Mouse (Mus musculus) liver, embryonic 11.5 days (tissue): ENCODE results near the gene Fasn. TPM values are rescaled to one million over a fixed set of nuclear protein-coding genes. Genes with fewer than 3 reads are reported as not detected.
"Not testable (repeated sequence)": the region's sequence is repeated elsewhere in the genome, so short reads cannot be mapped to it uniquely, and the experiment has no call there.

Source experiments
- ATAC-seq: fragments of 200-750 bp; cut with Nextera tagmentation; replicated peaks from 2 replicates; pipeline ENCODE4 v1.8.0; 2017; ENCODE audit warnings: moderate number of reproducible peaks, mild to moderate bottlenecking, moderate TSS enrichment, moderate library complexity; ENCODE audit not compliant: low FRiP score
- DNase-seq: peaks from one replicate; pipeline ENCODE4 v3.0.0-alpha.2; 2017; ENCODE audit warnings: low spot score
- H3K27ac ChIP-seq: fragments of 300-500 bp; sonication (generic); 2 replicates; pipeline ENCODE4 v1.5.1; 2014; ENCODE audit warnings: mild to moderate bottlenecking, low read depth, low read length, control low read depth
- H3K27me3 ChIP-seq: fragments of 300-500 bp; sonication (generic); replicated peaks from 2 replicates; pipeline ENCODE4 v1.6.1; 2014; ENCODE audit warnings: low read length, mixed read lengths; ENCODE audit not compliant: control insufficient read depth, insufficient read depth
- H3K36me3 ChIP-seq: fragments of 300-500 bp; sonication (generic); 2 replicates; pipeline ENCODE4 v1.6.1; 2014; ENCODE audit warnings: mild to moderate bottlenecking, low read length, moderate library complexity, mixed read lengths; ENCODE audit not compliant: control insufficient read depth, insufficient read depth
- H3K4me1 ChIP-seq: fragments of 300-500 bp; sonication (generic); replicated peaks from 2 replicates; pipeline ENCODE4 v1.6.1; 2014; ENCODE audit warnings: low read length, mixed read lengths; ENCODE audit not compliant: control insufficient read depth, insufficient read depth
- H3K4me2 ChIP-seq: fragments of 300-500 bp; sonication (generic); 2 replicates; pipeline ENCODE4 v1.6.1; 2014; ENCODE audit warnings: mild to moderate bottlenecking, control low read depth, moderate library complexity
- H3K4me3 ChIP-seq: fragments of 300-500 bp; sonication (generic); 2 replicates; pipeline ENCODE4 v1.5.1; 2014; ENCODE audit warnings: low read depth, low read length, control low read depth
- H3K9ac ChIP-seq: fragments of 300-500 bp; sonication (generic); 2 replicates; pipeline ENCODE4 v1.6.1; 2014; ENCODE audit warnings: low read depth, low read length, control low read depth
- H3K9me3 ChIP-seq: fragments of 300-500 bp; sonication (generic); 2 replicates; pipeline ENCODE4 v1.6.1; 2016; ENCODE audit warnings: low read length, inconsistent platforms, mixed read lengths; ENCODE audit not compliant: control insufficient read depth
- WGBS: fragments of 180-500 bp; shearing (Covaris S2); extraction: QIAGEN DNeasy Blood & Tissue Kit; methylation state at CpG from one replicate; pipeline ENCODE4 v1.1.7; 2014; 5-methylcytosine and 5-hydroxymethylcytosine counted together
- polyA plus RNA-seq: library from polyadenylated mRNA; unstranded; fragments of >200 nt; fragmentation: Nextera tagmentation; extraction: Ambion mirVana; gene quantifications from 2 replicates; pipeline ENCODE4 v1.2.1, GENCODE M21; 2014

Fasn gene
- 71.3 and 80.0 TPM in 2 replicates for polyA plus RNA-seq

DNA sequence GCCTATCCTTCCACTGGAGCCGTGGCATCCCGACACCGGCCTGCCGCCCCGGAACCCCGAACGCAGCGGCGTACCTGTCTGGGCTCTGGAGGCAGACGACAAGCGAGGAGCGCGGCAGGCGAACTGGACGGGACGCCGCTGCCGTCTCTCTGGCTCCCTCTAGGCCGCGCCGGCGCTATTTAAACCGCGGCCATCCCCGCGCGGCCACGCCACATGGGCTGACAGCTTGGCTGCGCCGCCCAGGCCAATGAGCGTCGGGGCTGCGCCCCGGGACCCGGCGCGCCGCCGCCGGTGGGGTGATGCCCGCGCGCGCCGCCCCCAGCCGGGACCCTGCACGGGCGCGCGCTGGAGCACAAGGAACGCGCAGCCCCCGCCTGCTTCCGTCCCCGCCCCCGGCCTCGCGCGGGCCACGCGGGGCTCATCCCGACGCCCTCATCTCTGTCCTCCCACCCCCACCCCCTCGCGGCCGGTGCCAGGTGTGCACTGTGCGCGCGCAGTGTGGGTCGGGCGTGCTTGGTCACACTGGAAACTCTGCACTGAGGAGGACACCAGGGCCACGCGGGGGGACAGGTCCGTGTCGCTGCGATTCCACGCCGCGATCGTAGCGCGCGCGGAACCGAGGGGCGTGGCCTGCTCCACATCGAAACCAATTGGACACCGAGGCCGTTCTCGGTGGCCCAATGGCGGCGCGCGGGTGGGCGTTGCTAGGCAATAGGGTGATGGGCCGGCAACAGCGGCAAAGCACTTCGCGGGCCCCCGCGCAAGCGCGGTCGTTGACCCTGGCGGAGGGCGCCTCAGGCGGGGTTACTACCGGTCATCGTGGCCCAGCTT is at the start of gene Fasn:
Gene Fasn, minus strand, starts transcription at position 592 of the 831 bp plus-strand sequence.
- peak within 1 kb of the TSS; percentile 81 for H3K4me3 ChIP-seq
- WGBS, result under 1% methylated on average over 88 of the region's 109 CpGs
- ATAC-seq (peak; percentile 86), DNase-seq (peak; percentile 96)
- peak within 1 kb of the TSS; percentile 89 for H3K9ac ChIP-seq
- H3K4me1 ChIP-seq, result peaks cover 33% of the 10 kb centered on the region
- peaks cover 31% of the 10 kb centered on the region for H3K36me3 ChIP-seq
- peak within 1 kb of the TSS; percentile 89 for H3K4me2 ChIP-seq
- peak within 1 kb of the TSS; percentile 81 for H3K27ac ChIP-seq
- H3K27me3 ChIP-seq, result no peaks in the 10 kb centered on the region
- H3K9me3 ChIP-seq, result no peaks in the 10 kb centered on the region

DNA sequence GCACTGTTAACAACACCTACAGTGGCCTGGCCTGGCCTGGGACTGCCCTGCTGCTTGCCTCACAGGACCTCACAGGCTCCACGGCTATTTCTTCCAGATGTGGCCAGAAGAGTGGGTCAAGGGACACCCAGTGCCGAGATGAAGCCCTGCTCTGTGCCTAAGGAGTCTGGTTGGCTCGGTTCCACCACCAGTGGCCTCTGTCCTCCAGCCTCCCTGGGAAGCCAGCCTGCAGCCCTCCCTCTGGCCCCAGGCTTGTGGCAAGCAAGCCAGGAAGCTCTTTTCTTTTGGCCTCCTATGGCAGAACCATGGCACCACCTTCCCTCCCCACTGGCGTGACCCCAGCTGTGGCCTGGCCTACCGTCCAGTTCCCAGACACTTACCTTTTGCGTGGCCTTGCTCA is 48.9 kb upstream of the Fasn start:
- no peak for ATAC-seq
- no peak overlapping the region for H3K27ac ChIP-seq
- H3K9ac ChIP-seq, result 0 out of 2 replicates have a peak overlapping the region, but pooled peaks have one; percentile 6
- H3K4me2 ChIP-seq, result no peak overlapping the region
- H3K36me3 ChIP-seq, result no peaks in the 10 kb centered on the region
- H3K9me3 ChIP-seq, result no peaks in the 10 kb centered on the region
- no peak overlapping the region for H3K4me3 ChIP-seq
- DNase-seq, result no peak
- no peaks in the 10 kb centered on the region for H3K4me1 ChIP-seq
- no peaks in the 10 kb centered on the region for H3K27me3 ChIP-seq
- 86% methylated on average over 6 of the region's 6 CpGs for WGBS

DNA sequence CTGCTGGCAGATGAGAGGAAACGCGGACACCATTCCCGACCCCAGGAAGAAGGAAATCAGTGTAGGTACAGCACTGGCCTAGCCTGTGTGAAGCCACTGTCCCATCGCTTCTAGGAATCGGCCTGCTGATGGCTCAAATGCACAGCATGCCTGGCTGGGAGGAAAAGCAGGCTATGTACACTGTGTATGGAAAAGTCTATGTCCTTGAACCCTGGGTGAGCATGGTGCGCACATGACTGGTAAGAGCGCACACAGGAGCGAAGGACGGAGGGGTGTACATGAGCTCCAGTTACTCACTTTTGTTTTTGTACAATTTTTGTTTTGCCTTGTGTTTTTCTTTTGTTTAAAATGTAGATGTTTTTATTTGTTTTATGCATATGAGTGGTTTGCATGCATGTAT is 47.2 kb upstream of the Fasn start:
- Histone ChIP-seq H3K27ac (no peak overlapping the region), H3K4me3 (no peak overlapping the region), H3K9me3 (no peaks in the 10 kb centered on the region), H3K27me3 (no peaks in the 10 kb centered on the region), H3K9ac (no peak overlapping the region), H3K4me2 (no peak overlapping the region), H3K4me1 (no peaks in the 10 kb centered on the region), H3K36me3 (no peaks in the 10 kb centered on the region)
- no peak for ATAC-seq
- 88% methylated on average over 9 of the region's 9 CpGs for WGBS
- no peak for DNase-seq

DNA sequence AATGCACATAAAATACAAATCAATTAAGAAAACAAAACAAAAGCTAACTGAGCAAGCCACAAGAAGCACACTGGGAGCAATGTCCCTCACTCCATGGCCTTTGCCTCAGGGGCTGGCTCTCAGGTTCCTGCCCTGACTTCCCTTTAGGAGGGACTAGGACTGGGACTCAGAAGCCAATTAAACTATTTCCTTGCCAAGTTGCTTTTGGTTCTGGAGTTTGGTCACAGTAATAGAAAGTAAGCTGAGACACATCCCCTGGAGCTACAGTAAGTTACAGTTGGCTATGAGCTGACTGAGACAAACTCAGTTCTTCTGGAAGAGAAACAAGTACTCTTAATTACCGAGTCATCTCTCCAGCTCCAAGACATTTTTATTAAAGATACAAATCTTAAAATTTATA is 41.5 kb upstream of the Fasn start:
- no peak for ATAC-seq
- 89% methylated on average over 1 of the region's 1 CpGs for WGBS
- H3K4me3 ChIP-seq, result no peak overlapping the region
- no peak overlapping the region for H3K4me2 ChIP-seq
- H3K36me3 ChIP-seq, result no peaks in the 10 kb centered on the region
- no peak overlapping the region for H3K9ac ChIP-seq
- H3K9me3 ChIP-seq, result no peaks in the 10 kb centered on the region
- no peaks in the 10 kb centered on the region for H3K4me1 ChIP-seq
- DNase-seq, result no peak
- no peak overlapping the region for H3K27ac ChIP-seq
- no peaks in the 10 kb centered on the region for H3K27me3 ChIP-seq

DNA sequence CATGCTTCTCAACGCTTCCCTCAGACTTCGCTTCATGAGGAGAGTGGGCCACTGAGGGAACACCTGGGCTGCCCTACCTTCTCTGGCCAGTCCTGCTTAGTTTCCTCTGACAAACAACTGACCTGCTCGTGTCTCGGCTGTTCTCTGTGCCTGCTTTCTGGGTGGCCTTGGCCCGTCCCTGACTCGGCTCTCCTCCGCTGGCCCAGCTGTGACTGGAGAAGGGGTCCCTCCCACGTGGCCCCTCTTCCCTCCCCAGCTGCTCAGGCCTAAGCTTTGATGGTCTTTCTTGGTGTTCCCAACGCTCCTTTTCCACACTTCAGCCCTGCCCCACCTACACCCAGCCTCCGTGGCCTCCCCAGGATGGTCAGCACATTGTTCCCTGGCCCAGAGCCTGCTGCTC is 38.5 kb upstream of the Fasn start:
- H3K27ac ChIP-seq, result no peak overlapping the region

GRCm38 (mm10) chr11:120855938-120856337 is 31.6 kb upstream of the Fasn start:
- H3K36me3 ChIP-seq, H3K27me3 ChIP-seq, H3K9me3 ChIP-seq, H3K9ac ChIP-seq, H3K4me2 ChIP-seq, H3K4me3 ChIP-seq, H3K4me1 ChIP-seq, H3K27ac ChIP-seq, DNase-seq: not testable (repeated sequence)
- 96% methylated on average over 3 of the region's 3 CpGs for whole genome bisulfite sequencing
- ATAC-seq, result peak; percentile 47; the same call in 1 of the 2 replicates

More for the DNA sequence above, 38.5 kb upstream of the Fasn start:
- DNase-seq (no peak), ATAC-seq (no peak)
- no peak overlapping the region for H3K9ac ChIP-seq
- 85% methylated on average over 10 of the region's 10 CpGs for WGBS
- no peak overlapping the region for H3K4me3 ChIP-seq
- no peak overlapping the region for H3K4me2 ChIP-seq
- H3K4me1 ChIP-seq, result no peaks in the 10 kb centered on the region
- H3K27me3 ChIP-seq, result no peaks in the 10 kb centered on the region
- H3K9me3 ChIP-seq, result no peaks in the 10 kb centered on the region
- no peaks in the 10 kb centered on the region; the same call in 1 of the 2 replicates for H3K36me3 ChIP-seq

- no peak overlapping the region for H3K27ac ChIP-seq
- DNase-seq, result no peak
- ATAC-seq, result no peak
These were observed 29.4 kb upstream of the Fasn start for GRCm38 (mm10) chr11:120853788-120854187.

DNA sequence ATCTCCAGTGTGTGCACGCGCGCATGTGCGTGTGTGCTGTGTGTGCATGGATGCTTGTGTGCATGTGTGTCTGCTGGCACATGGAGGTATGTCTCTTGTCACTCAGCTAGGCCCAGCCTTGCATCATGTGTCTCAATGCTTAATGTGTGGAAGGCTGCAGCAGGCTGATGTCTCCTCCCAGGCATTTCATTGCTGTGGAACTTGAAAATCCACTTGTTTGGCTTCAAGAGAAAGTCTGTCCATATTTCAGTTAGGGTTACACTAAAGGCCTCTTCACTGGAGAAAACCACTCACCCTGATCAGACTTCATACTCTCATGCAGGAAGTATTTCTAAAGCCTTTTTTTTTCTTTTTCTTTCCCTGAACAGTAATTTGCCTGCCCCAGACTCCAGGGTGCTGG is 28.8 kb upstream of the Fasn start:
- DNase-seq (no peak), ATAC-seq (no peak)
- Histone ChIP-seq H3K9me3 (no peaks in the 10 kb centered on the region), H3K27ac (no peak overlapping the region), H3K4me1 (peaks cover 10% of the 10 kb centered on the region), H3K4me3 (no peak overlapping the region), H3K27me3 (no peaks in the 10 kb centered on the region), H3K36me3 (no peaks in the 10 kb centered on the region), H3K4me2 (no peak overlapping the region), H3K9ac (no peak overlapping the region)
- WGBS, result 96% methylated on average over 4 of the region's 4 CpGs

More at GRCm38 (mm10) chr11:120853788-120854187, 29.4 kb upstream of the Fasn start:
- 82% methylated on average over 4 of the region's 4 CpGs for WGBS
- H3K27me3 ChIP-seq, result no peaks in the 10 kb centered on the region
- H3K9me3 ChIP-seq, result no peaks in the 10 kb centered on the region
- no peak overlapping the region for H3K4me2 ChIP-seq
- peaks cover 10% of the 10 kb centered on the region for H3K4me1 ChIP-seq
- no peak overlapping the region for H3K9ac ChIP-seq
- H3K4me3 ChIP-seq, result no peak overlapping the region
- no peaks in the 10 kb centered on the region; the same call in 1 of the 2 replicates for H3K36me3 ChIP-seq
